Mouse (Mus musculus): ENCODE data around the gene H2afx. TPM values are rescaled to one million over a fixed set of nuclear protein-coding genes. Genes with fewer than 3 reads are reported as not detected.

The H2afx gene
- total RNA-seq (2023; ENCODE audit: inconsistent age): 41.9 to 44.6 TPM (median 42.6 TPM) in 4 replicates

GRCm38 (mm10) chr9:44334396-44335330 is at the start of gene H2afx:
TSS of gene H2afx (plus strand) at chr9:44334694.

GRCm38 (mm10) chr9:44288076-44288958 is 46.2 kb upstream of the H2afx start, which contains the start of gene Abcg4:
TSS of gene Abcg4 (minus strand) at chr9:44288615.

DNA sequence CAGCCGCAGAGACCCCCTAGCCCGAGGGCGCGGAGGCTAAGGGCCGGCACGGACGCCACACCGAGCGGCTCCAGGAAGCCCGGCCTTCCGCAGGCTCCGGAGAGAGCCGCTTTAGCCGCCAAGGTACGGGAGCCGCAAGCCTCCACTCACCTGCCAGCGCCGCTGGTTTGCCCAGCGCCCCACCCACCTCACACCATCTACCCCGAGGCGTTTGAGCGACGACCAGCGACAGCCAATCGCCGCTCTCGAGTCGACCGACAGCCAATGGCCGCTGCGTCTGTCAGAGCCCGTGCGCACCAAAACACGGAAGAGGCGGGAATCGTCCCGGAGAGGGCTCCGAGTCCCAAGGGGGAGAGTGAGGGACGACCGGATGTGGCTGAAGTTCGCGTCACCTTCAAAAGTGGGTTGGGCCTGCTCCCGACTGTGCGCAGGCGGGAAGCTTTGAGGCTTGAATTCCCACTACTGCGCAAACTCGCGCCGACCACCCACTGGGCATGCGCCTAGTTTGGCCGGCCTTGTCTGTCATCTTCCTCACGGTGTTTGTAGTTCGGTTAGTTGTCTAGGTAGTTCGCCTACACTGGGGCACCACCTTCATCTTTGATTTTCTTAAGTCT is 28.9 kb upstream of the H2afx start, which contains the start of gene Hinfp:
Gene Hinfp, minus strand, starts transcription at position 206 of the 614 bp plus-strand sequence.

GRCm38 (mm10) chr9:44319887-44320798 is 14.4 kb upstream of the H2afx start, which contains the start of gene C2cd2l:
TSS of gene C2cd2l (minus strand) at chr9:44320285.

DNA sequence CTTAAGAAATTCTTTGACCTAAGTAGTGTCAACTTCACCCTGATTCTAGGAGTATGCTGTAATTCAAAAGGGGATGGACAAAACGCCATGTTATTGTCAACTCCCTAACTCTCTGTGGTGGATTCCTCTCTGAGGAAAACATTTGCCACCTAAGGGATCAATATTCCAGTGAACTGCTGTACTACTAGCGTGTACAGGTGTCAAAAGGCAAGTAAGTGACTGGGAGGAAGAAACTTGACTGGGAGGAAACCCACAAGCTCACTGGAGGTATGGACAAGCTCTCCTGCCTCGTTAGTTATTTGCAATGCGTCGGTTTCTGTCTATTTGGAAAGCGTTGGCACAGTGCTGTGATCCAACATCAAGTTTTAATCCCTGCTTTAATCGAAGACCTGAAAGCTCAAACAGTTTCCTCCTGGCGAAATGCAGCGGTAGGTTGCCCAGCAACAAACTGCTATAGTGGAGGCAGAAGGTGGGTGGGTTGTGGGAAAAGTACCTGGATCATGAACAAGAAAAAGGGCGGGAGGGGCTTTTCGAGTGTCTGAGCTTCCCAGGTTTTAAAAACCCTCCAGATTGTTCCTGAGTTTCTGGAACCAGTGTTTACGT is 8.6 kb upstream of the H2afx start, which contains the start of gene Dpagt1:
Gene Dpagt1, plus strand, starts transcription at position 252 of the 603 bp plus-strand sequence.

DNA sequence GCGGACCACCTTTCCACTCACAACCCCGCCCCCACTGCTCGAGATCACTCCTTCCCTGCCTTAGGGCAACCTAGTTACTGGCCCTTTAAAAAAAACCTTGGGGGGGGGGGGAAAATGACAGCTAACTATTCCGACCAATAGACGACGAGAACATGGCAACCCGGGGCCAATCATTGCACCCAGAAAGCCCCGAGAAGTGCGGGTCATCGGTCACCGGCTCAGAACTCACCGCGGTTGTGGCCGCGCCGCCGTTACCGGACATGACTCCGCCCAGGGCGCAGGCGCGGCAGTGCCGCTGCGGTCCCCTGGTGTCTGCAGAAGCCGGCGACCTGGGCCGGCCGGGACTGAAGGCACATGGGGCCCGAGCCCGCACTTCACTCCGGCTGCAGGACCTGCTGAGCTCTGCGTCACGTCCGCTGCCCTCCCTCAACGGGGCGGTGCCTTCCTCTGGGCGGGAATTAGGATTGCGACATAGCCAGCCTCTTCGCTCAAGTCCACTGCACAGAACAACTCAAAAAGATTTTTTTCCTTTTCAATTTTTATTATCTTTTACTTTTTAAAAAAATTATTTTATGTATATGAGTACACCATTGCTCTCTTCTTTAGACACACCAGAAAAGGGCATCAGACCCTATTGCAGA is 9.4 kb downstream of the H2afx start, which contains the start of gene Hmbs:
Gene Hmbs, minus strand, starts transcription at position 448 of the 641 bp plus-strand sequence.

DNA sequence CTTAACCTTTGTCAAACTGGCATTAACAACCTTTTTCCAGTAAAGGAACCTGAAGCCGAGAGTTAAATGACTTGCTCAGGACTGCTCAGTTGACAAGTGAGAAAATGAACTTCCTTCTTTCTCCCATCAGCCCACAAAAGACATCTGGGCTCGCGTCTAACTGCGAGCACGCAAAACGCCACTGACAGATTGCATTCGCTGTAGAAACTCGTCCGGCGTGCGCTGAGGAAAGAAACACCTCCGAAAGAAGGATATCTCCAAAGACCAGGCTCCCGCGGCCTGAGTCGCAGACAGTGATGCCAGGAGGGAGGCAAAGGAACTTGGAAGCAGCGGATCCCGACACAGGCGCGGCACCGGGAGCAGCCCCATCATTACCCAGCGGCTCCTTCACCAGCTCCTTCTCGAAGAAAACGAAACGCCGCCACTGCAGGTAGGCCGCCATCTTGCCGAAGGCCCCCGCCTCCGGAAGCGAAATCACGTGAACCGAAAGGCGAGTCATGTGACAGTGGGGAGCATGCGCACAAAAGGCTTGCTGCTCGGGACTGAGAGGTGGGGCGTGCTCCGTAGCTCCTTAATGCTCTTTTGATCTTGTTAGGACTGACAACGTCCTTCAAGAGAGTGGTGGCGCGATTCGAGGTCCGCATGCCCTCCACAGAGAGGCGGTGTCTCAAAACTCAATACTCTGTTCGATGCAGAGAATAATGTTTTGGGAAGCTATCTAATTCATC is 26.9 kb downstream of the H2afx start, which contains the start of gene Vps11:
Gene Vps11, minus strand, starts transcription at position 481 of the 728 bp plus-strand sequence.

GRCm38 (mm10) chr9:44379054-44379834 is 44.8 kb downstream of the H2afx start, which contains the start of gene Hyou1:
TSS of gene Hyou1 (plus strand) at chr9:44379490.

Other genes with a start within 250 kb of the H2afx start
- 0.24 to 0.78 TPM in 2 of 4 replicates, not detected in the others for gene Mfrp, start 233.0 kb upstream of the H2afx start, total RNA-seq (2023; ENCODE audit: inconsistent age)
- gene C1qtnf5, start 227.4 kb upstream of the H2afx start, total RNA-seq (2023; ENCODE audit: inconsistent age): 0.61 to 1.0 TPM in 2 of 4 replicates, not detected in the others
- 0.22 to 0.39 TPM in 2 of 4 replicates, not detected in the others for gene Gm49380, start 221.2 kb upstream of the H2afx start, total RNA-seq (2023; ENCODE audit: inconsistent age)
- gene Rnf26, start 221.2 kb upstream of the H2afx start, total RNA-seq (2023; ENCODE audit: inconsistent age): 20.9 to 25.0 TPM (median 21.7 TPM) in 4 replicates
- 0.32 to 1.6 TPM (median 0.39 TPM) in 4 replicates for gene Mcam, start 200.2 kb upstream of the H2afx start, total RNA-seq (2023; ENCODE audit: inconsistent age)
- gene Cbl, start 100.6 kb upstream of the H2afx start, total RNA-seq (2023; ENCODE audit: inconsistent age): 130 to 138 TPM (median 133 TPM) in 4 replicates
- not detected in 4 replicates for gene Ccdc153, start 94.0 kb upstream of the H2afx start, total RNA-seq (2023; ENCODE audit: inconsistent age)
- gene Pdzd3, start 83.2 kb upstream of the H2afx start, total RNA-seq (2023; ENCODE audit: inconsistent age): 0.22 to 0.26 TPM in 2 of 4 replicates, not detected in the others
- 5.2 to 8.8 TPM (median 6.3 TPM) in 4 replicates for gene Nlrx1, start 66.1 kb upstream of the H2afx start, total RNA-seq (2023; ENCODE audit: inconsistent age)
- not detected in 4 replicates for gene Abcg4, start 46.1 kb upstream of the H2afx start, total RNA-seq (2023; ENCODE audit: inconsistent age)
- gene Hinfp, start 29.0 kb upstream of the H2afx start, total RNA-seq (2023; ENCODE audit: inconsistent age): 53.5 to 73.3 TPM (median 58.7 TPM) in 4 replicates
- 13.1 to 19.2 TPM (median 17.3 TPM) in 4 replicates for gene C2cd2l, start 14.4 kb upstream of the H2afx start, total RNA-seq (2023; ENCODE audit: inconsistent age)
- gene Dpagt1, start 8.7 kb upstream of the H2afx start, total RNA-seq (2023; ENCODE audit: inconsistent age): 8.3 to 12.1 TPM (median 9.3 TPM) in 4 replicates
- 15.8 to 19.8 TPM (median 18.8 TPM) in 4 replicates for gene Hmbs, start 9.5 kb downstream of the H2afx start, total RNA-seq (2023; ENCODE audit: inconsistent age)
- 61.3 to 72.7 TPM (median 65.5 TPM) in 4 replicates for gene Vps11, start 27.0 kb downstream of the H2afx start, total RNA-seq (2023; ENCODE audit: inconsistent age)
- 83.2 to 119 TPM (median 87.9 TPM) in 4 replicates for gene Hyou1, start 44.8 kb downstream of the H2afx start, total RNA-seq (2023; ENCODE audit: inconsistent age)
- gene Slc37a4, start 62.2 kb downstream of the H2afx start, total RNA-seq (2023; ENCODE audit: inconsistent age): 18.8 to 19.9 TPM (median 19.6 TPM) in 4 replicates
- 2,496 to 2,635 TPM (median 2,511 TPM) in 4 replicates for gene Rps25, start 72.4 kb downstream of the H2afx start, total RNA-seq (2023; ENCODE audit: inconsistent age)
- 52.2 to 70.7 TPM (median 57.2 TPM) in 4 replicates for gene Trappc4, start 72.9 kb downstream of the H2afx start, total RNA-seq (2023; ENCODE audit: inconsistent age)
- gene Ccdc84, start 83.9 kb downstream of the H2afx start, total RNA-seq (2023; ENCODE audit: inconsistent age): 37.6 to 54.1 TPM (median 41.4 TPM) in 4 replicates
- 0.27 TPM in 1 of 4 replicates, not detected in the others for gene Foxr1, start 106.4 kb downstream of the H2afx start, total RNA-seq (2023; ENCODE audit: inconsistent age)
- not detected in 4 replicates for gene Upk2, start 120.3 kb downstream of the H2afx start, total RNA-seq (2023; ENCODE audit: inconsistent age)
- 88.8 to 97.2 TPM (median 89.9 TPM) in 4 replicates for gene Bcl9l, start 148.1 kb downstream of the H2afx start, total RNA-seq (2023; ENCODE audit: inconsistent age)
- 281 to 310 TPM (median 298 TPM) in 4 replicates for gene Cxcr5, start 227.2 kb downstream of the H2afx start, total RNA-seq (2023; ENCODE audit: inconsistent age)